Mouse (Mus musculus) CH12.LX (cell line): Measurements from ENCODE around the gene Zscan21.

Experiments
- CTCF ChIP-seq, 2 experiments: IDR thresholded peaks in 1 of 2; conservative IDR thresholded peaks in 1 of 2; 2 replicates each; pipeline ENCODE4 v1.5.1; 2011 to 2012; ENCODE audit warnings: low read depth in 2 of 2, low read length in 2 of 2, improper control_type of control experiment in 1 of 2, inconsistent platforms in 1 of 2, mild to moderate bottlenecking in 1 of 2, moderate library complexity in 1 of 2
- EP300 ChIP-seq: IDR thresholded peaks from 2 replicates; pipeline ENCODE4 v1.6.1; 2011; ENCODE audit warnings: low read length, improper control_type of control experiment
- KAT2A ChIP-seq: IDR thresholded peaks from 2 replicates; pipeline ENCODE4 v1.6.1; 2012; ENCODE audit warnings: low read length, improper control_type of control experiment, inconsistent platforms; ENCODE audit not compliant: insufficient replicate concordance
- MAZ ChIP-seq: IDR thresholded peaks from 2 replicates; pipeline ENCODE4 v1.6.1; 2012; ENCODE audit warnings: low read depth, mild to moderate bottlenecking, inconsistent platforms, low read length, improper control_type of control experiment, moderate library complexity
- MYC ChIP-seq: IDR thresholded peaks from 2 replicates; pipeline ENCODE4 v1.6.1; 2011; ENCODE audit warnings: low read depth, mild to moderate bottlenecking, improper control_type of control experiment, low read length
- POLR2A ChIP-seq: IDR thresholded peaks from 2 replicates; pipeline ENCODE4 v1.6.1; 2011; ENCODE audit warnings: low read depth, mild to moderate bottlenecking, improper control_type of control experiment, low read length
- RCOR1 ChIP-seq: conservative IDR thresholded peaks from 2 replicates; pipeline ENCODE4 v1.6.1; 2012; ENCODE audit warnings: low read depth, mild to moderate bottlenecking, inconsistent platforms, low read length, improper control_type of control experiment
- TCF12 ChIP-seq: IDR thresholded peaks from 2 replicates; pipeline ENCODE4 v1.6.1; 2014; ENCODE audit warnings: low read depth, mild to moderate bottlenecking, inconsistent platforms, low read length, improper control_type of control experiment
- ZMIZ1 ChIP-seq: IDR thresholded peaks from 2 replicates; pipeline ENCODE4 v1.6.1; 2012; ENCODE audit warnings: low read depth, mild to moderate bottlenecking, inconsistent platforms, low read length, improper control_type of control experiment
- ZNF384 ChIP-seq: IDR thresholded peaks from 2 replicates; pipeline ENCODE4 v1.6.1; 2012; ENCODE audit warnings: low read depth, low read length, improper control_type of control experiment, inconsistent platforms

GRCm38 (mm10) chr5:138163046-138163445 is 46.3 kb downstream of the Zscan21 start:
- TF ChIP-seq MYC (no peak), TCF12 (no peak), CTCF (conservative IDR thresholded peaks at IDR 0.05 in 1 of 2, IDR thresholded peaks at IDR 0.05 in 1 of 2; ENCODE audit: low read depth in 2 of 2, low read length in 2 of 2) (no peak), ZNF384 (no peak), EP300 (no peak), ZMIZ1 (no peak), MAZ (no peak), RCOR1 (no peak), POLR2A (no peak), KAT2A (no peak)
